Mouse (Mus musculus): Measurements from ENCODE around the gene Nadsyn1. TPM values are rescaled to one million over a fixed set of nuclear protein-coding genes. Genes with fewer than 3 reads are reported as not detected.

The Nadsyn1 gene
- polyA plus RNA-seq, 1 experiment from 2014 or later: 7.1 TPM

DNA sequence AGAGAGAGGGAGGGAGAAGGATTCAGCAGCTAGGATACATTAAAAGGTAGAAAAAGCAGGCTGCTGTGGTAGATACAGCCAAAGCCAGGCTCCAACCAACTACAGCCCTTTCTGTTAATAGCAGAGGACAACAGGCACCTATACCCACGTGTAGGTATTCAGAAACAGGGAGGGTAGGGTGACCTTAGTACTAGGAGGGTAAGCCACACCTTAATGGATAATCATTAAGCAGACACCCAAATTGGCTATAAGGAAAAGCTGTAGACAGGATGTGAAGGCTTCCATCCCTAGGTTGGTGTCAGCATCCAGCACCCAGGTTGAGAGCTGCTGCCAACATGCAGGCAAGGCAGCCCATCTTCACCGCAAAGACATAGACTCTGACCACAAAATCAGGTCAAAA lies 1.4 kb downstream of the Nadsyn1 start:
- Histone ChIP-seq H3K36me3 (ENCODE audit: control insufficient read depth, insufficient read depth, low read length) (peaks cover 10% of the 10 kb centered on the region; the same call in 1 of the 2 replicates), H3K4me3 (replicated peaks; ENCODE audit: low read depth, low read length) (no peak overlapping the region), H3K9me3 (ENCODE audit: control insufficient read depth, low read length) (no peaks in the 10 kb centered on the region), H3K4me1 (ENCODE audit: control insufficient read depth, insufficient read depth, low read length) (peaks cover 12% of the 10 kb centered on the region), H3K27me3 (ENCODE audit: control insufficient read depth, insufficient read depth, low read length) (no peaks in the 10 kb centered on the region), H3K9ac (replicated peaks; ENCODE audit: low read length) (no peak overlapping the region), H3K4me2 (ENCODE audit: low read length) (no peak overlapping the region), H3K27ac (replicated peaks; ENCODE audit: low read depth, low read length) (no peak overlapping the region)
- no peak for ATAC-seq (ENCODE audit: low FRiP score, low TSS enrichment)
- 88% methylated on average over 2 of the region's 2 CpGs for WGBS
- no peak for DNase-seq

DNA sequence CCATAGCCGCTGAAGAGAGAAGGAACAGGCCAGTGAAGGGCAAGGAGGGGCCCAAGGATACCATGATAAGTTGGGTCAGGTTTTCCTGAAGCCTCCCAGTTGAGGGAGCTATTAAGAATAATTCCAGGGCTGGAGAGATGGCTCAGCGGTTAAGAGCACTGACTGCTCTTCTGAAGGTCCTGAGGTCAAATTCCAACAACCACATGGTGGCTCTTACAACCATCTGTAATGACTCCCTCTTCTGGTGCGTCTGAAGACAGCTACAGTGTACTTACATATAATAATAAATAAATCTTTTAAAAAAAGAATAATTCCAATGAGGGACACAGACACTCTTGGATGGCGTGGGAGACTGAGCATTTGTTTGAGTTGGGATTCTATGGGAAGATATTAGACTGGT lies 3.4 kb downstream of the Nadsyn1 start:
- Histone ChIP-seq H3K4me2 (ENCODE audit: low read length) (no peak overlapping the region), H3K27me3 (ENCODE audit: control insufficient read depth, insufficient read depth, low read length) (no peaks in the 10 kb centered on the region), H3K4me3 (replicated peaks; ENCODE audit: low read depth, low read length) (no peak overlapping the region), H3K4me1 (ENCODE audit: control insufficient read depth, insufficient read depth, low read length) (peaks cover 12% of the 10 kb centered on the region), H3K27ac (replicated peaks; ENCODE audit: low read depth, low read length) (no peak overlapping the region), H3K9me3 (ENCODE audit: control insufficient read depth, low read length) (no peaks in the 10 kb centered on the region), H3K9ac (replicated peaks; ENCODE audit: low read length) (no peak overlapping the region), H3K36me3 (ENCODE audit: control insufficient read depth, insufficient read depth, low read length) (peaks cover 28% of the 10 kb centered on the region)
- no peak for ATAC-seq (ENCODE audit: low FRiP score, low TSS enrichment)
- DNase-seq: no peak
- WGBS: 88% methylated on average over 4 of the region's 4 CpGs

DNA sequence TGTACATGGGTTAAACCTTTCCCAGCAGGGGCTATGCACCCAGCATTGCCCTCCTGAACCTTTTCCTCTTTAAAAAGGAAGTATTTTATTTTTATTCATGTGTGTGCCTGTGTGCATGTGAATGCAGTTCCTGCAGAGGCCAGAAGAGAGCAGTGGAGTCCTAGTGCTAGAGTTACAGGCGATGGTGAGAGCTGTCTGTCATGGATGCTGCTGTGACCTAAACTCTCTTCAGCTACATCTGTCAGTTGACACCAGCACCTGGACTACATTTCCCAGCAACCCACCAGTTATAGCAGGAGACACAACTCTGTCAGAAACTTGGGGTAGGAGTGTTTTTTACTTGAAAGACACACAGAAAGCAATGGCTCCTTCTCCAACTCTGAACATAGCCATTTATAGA lies 13.7 kb downstream of the Nadsyn1 start:
- peaks cover 70% of the 10 kb centered on the region for H3K36me3 ChIP-seq (ENCODE audit: control insufficient read depth, insufficient read depth, low read length)
- H3K27me3 ChIP-seq (ENCODE audit: control insufficient read depth, insufficient read depth, low read length): no peaks in the 10 kb centered on the region
- no peaks in the 10 kb centered on the region for H3K4me1 ChIP-seq (ENCODE audit: control insufficient read depth, insufficient read depth, low read length)
- DNase-seq (peak; percentile 13), ATAC-seq (ENCODE audit: low FRiP score, low TSS enrichment) (no peak)
- WGBS: 33% methylated on average over 1 of the region's 1 CpGs
- no peak overlapping the region for H3K4me3 ChIP-seq (replicated peaks; ENCODE audit: low read depth, low read length)
- no peak overlapping the region for H3K9ac ChIP-seq (replicated peaks; ENCODE audit: low read length)
- no peaks in the 10 kb centered on the region for H3K9me3 ChIP-seq (ENCODE audit: control insufficient read depth, low read length)
- H3K27ac ChIP-seq (replicated peaks; ENCODE audit: low read depth, low read length): no peak overlapping the region
- H3K4me2 ChIP-seq (ENCODE audit: low read length): no peak overlapping the region

DNA sequence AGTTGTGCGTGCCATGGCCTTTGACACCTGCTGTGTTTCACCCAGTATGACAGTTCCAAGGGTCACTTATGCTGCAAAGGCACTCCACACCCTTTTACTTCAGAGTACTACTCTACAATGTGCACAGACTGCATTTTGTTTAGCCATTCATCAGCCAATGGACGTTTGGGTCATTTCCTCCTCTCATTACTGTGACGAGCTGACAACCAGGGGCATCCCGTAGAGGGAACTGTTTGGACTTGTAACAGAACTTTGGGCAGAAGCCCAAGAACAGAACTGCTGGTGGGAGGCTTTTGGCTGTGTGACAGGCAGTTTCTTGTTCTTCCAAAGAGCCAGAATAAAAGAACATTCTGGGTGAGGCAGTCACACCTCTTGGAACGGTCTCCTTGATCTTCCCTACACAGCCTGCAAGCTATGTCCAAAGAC lies 17.4 kb downstream of the Nadsyn1 start:
- Histone ChIP-seq H3K9ac (replicated peaks; ENCODE audit: low read length) (no peak overlapping the region), H3K4me3 (replicated peaks; ENCODE audit: low read depth, low read length) (no peak overlapping the region), H3K27me3 (ENCODE audit: control insufficient read depth, insufficient read depth, low read length) (no peaks in the 10 kb centered on the region), H3K4me1 (ENCODE audit: control insufficient read depth, insufficient read depth, low read length) (no peaks in the 10 kb centered on the region), H3K27ac (replicated peaks; ENCODE audit: low read depth, low read length) (no peak overlapping the region), H3K9me3 (ENCODE audit: control insufficient read depth, low read length) (no peaks in the 10 kb centered on the region), H3K4me2 (ENCODE audit: low read length) (no peak overlapping the region), H3K36me3 (ENCODE audit: control insufficient read depth, insufficient read depth, low read length) (peaks cover 66% of the 10 kb centered on the region)
- DNase-seq: peak; percentile 4
- WGBS: 88% methylated on average over 5 of the region's 5 CpGs
- no peak for ATAC-seq (ENCODE audit: low FRiP score, low TSS enrichment)

DNA sequence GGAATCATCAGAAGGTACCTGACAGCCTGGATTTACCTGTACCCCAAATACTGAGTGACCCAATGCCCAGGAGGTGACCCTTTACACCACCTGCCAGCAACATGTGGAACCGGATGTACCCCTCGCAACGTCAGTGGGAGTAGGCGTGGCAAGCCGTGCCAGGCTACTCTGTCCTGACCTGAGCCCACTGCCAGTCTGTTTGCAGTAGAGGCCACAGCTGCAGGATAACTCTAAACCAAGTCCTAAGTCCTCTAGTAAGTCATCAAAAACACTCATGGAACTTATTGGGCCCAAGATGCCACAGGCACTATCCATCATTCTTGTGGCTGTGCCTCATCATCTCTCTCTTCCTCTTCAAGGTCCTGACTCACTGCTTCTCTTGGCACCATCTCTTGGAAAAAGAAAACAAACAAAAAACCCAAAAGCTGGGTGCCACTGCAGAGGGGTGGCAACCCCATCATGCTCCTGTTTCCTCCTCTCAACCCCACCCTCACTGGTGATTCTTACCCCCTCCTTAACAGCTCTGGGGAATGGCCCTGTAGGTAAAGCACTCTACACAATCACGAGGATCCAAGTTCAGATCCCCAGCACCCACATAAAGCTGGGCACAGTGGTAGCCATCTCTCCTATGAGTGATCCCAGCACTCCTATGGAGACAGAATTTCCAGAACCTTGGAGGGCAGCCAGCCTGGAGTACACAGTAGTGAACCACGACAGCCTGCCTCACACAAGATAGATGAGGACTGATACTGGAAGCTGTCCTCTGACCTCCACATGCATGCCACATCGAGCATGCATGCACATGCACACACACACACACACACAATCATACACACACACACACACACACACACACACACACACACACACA lies 21.2 kb downstream of the Nadsyn1 start:
- Histone ChIP-seq H3K9ac (replicated peaks; ENCODE audit: low read length) (no peak overlapping the region), H3K9me3 (ENCODE audit: control insufficient read depth, low read length) (no peaks in the 10 kb centered on the region), H3K36me3 (ENCODE audit: control insufficient read depth, insufficient read depth, low read length) (peaks cover 76% of the 10 kb centered on the region), H3K27me3 (ENCODE audit: control insufficient read depth, insufficient read depth, low read length) (no peaks in the 10 kb centered on the region), H3K4me1 (ENCODE audit: control insufficient read depth, insufficient read depth, low read length) (no peaks in the 10 kb centered on the region), H3K27ac (replicated peaks; ENCODE audit: low read depth, low read length) (no peak overlapping the region), H3K4me2 (ENCODE audit: low read length) (no peak overlapping the region), H3K4me3 (replicated peaks; ENCODE audit: low read depth, low read length) (no peak overlapping the region)
- 93% methylated on average over 8 of the region's 8 CpGs for WGBS
- no peak for ATAC-seq (ENCODE audit: low FRiP score, low TSS enrichment)
- DNase-seq: no peak

DNA sequence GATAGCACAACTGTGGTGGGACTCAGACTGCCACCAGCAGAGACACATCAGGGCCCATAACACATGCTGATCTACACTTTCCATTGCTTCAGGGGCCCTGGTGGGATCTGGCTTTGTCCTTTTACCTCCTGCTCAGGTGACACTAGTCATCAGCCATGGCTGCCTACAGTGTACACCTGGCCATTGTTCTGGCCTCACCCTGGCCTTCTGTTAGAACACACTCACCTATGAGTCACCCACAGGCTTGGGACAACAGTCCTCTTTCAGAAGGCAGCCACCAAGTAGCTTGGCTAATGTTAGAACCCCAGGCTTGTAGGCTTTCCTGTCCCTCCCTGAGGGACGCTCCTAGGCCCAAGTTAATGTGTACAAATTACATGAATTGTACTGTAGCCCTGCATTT lies 21.9 kb downstream of the Nadsyn1 start:
- Histone ChIP-seq H3K9me3 (ENCODE audit: control insufficient read depth, low read length) (no peaks in the 10 kb centered on the region), H3K27ac (replicated peaks; ENCODE audit: low read depth, low read length) (no peak overlapping the region), H3K4me1 (ENCODE audit: control insufficient read depth, insufficient read depth, low read length) (no peaks in the 10 kb centered on the region), H3K9ac (replicated peaks; ENCODE audit: low read length) (no peak overlapping the region), H3K36me3 (ENCODE audit: control insufficient read depth, insufficient read depth, low read length) (peaks cover 80% of the 10 kb centered on the region), H3K4me3 (replicated peaks; ENCODE audit: low read depth, low read length) (no peak overlapping the region), H3K4me2 (ENCODE audit: low read length) (no peak overlapping the region), H3K27me3 (ENCODE audit: control insufficient read depth, insufficient read depth, low read length) (no peaks in the 10 kb centered on the region)
- 87% methylated on average over 1 of the region's 1 CpGs for WGBS
- no peak for ATAC-seq (ENCODE audit: low FRiP score, low TSS enrichment)
- no peak for DNase-seq

DNA sequence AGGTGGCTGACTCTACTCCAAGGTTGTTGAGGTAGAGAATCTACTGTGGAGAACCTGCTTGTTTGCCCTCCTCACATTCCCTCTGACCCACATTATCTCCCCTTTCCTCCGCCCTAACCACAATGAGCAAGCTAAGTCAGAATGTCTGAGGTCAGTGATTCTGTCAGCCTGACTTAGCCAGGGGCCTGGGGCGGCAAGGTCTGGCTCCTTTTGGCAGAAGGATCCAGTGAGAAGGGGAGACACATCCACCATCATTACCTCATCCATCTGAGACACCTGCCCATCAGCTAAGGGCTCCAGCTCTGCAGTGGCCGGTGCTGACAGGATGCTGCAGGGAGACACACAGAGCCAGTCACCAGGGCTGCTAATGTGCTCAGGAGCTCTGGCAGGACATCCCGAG lies 23.9 kb downstream of the Nadsyn1 start:
- H3K36me3 ChIP-seq (ENCODE audit: control insufficient read depth, insufficient read depth, low read length): peaks cover 74% of the 10 kb centered on the region
- H3K9ac ChIP-seq (replicated peaks; ENCODE audit: low read length): no peak overlapping the region
- H3K4me3 ChIP-seq (replicated peaks; ENCODE audit: low read depth, low read length): no peak overlapping the region
- H3K4me1 ChIP-seq (ENCODE audit: control insufficient read depth, insufficient read depth, low read length): no peaks in the 10 kb centered on the region
- DNase-seq (no peak), ATAC-seq (ENCODE audit: low FRiP score, low TSS enrichment) (no peak)
- H3K27me3 ChIP-seq (ENCODE audit: control insufficient read depth, insufficient read depth, low read length): no peaks in the 10 kb centered on the region
- no peaks in the 10 kb centered on the region for H3K9me3 ChIP-seq (ENCODE audit: control insufficient read depth, low read length)
- no peak overlapping the region for H3K4me2 ChIP-seq (ENCODE audit: low read length)
- WGBS: 94% methylated on average over 4 of the region's 4 CpGs
- no peak overlapping the region for H3K27ac ChIP-seq (replicated peaks; ENCODE audit: low read depth, low read length)

DNA sequence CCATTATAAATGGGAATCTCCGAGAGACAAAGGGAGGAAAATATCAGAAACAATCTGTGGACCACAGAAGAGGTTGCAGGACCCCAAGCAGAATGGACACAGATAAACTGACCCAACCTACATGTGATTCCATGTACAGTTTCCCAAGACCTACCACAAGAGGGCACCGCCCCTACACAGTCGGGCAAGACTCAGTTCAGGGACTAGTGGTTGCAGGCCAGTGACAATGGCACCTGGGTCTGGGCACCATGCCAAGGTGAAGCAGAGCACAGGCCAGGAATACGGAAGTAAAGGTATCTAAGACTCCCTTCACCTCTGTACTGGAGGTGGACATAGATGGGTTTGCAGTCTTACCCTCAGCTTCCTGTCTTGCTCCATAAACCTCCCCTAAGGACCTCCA lies 29.5 kb downstream of the Nadsyn1 start:
- Histone ChIP-seq H3K9ac (replicated peaks; ENCODE audit: low read length) (no peak overlapping the region), H3K4me1 (ENCODE audit: control insufficient read depth, insufficient read depth, low read length) (no peaks in the 10 kb centered on the region), H3K4me3 (replicated peaks; ENCODE audit: low read depth, low read length) (no peak overlapping the region), H3K27ac (replicated peaks; ENCODE audit: low read depth, low read length) (no peak overlapping the region), H3K4me2 (ENCODE audit: low read length) (no peak overlapping the region), H3K36me3 (ENCODE audit: control insufficient read depth, insufficient read depth, low read length) (peaks cover 30% of the 10 kb centered on the region), H3K9me3 (ENCODE audit: control insufficient read depth, low read length) (no peaks in the 10 kb centered on the region), H3K27me3 (ENCODE audit: control insufficient read depth, insufficient read depth, low read length) (no peaks in the 10 kb centered on the region)
- no peak for ATAC-seq (ENCODE audit: low FRiP score, low TSS enrichment)
- peak; percentile 31 for DNase-seq
- WGBS: 62% methylated on average over 4 of the region's 4 CpGs

DNA sequence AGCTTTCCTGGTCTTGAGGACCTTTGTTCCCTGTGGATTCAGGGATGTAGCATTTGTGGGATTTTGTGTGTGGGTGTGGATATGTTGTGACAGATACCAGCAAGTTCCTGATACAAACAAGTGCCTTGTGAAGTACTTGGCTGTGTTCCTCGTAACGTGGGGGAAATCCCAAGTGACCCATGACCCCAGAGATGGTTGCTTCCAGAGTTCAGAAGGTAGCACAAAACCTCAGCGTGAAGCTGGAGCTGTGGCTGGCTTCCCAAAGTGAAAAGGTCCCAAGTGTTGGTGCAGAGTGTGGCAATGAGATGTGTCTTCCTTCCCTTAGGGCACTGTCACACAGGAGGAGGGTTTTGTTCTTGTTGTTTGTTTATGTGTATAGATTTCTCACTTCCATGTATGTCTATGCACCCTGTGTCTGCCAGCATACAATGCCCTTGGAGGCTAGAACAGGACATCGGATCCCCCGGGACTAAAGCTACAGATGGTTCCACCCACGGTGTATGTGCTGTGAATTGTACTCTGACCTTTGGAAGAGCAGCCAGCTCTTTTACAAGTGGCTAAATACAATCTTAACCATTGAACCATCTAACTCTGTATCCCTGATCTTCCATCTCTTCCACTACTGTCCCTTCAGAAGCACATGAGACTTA lies 30.2 kb downstream of the Nadsyn1 start:
- no peak overlapping the region for H3K27ac ChIP-seq (replicated peaks; ENCODE audit: low read depth, low read length)
- WGBS: 83% methylated on average over 6 of the region's 6 CpGs

More for the DNA sequence above, 30.2 kb downstream of the Nadsyn1 start:
- no peaks in the 10 kb centered on the region for H3K4me1 ChIP-seq (ENCODE audit: control insufficient read depth, insufficient read depth, low read length)
- no peaks in the 10 kb centered on the region for H3K27me3 ChIP-seq (ENCODE audit: control insufficient read depth, insufficient read depth, low read length)
- DNase-seq (no peak), ATAC-seq (ENCODE audit: low FRiP score, low TSS enrichment) (no peak)
- peaks cover 25% of the 10 kb centered on the region for H3K36me3 ChIP-seq (ENCODE audit: control insufficient read depth, insufficient read depth, low read length)
- H3K4me2 ChIP-seq (ENCODE audit: low read length): no peak overlapping the region
- no peak overlapping the region for H3K9ac ChIP-seq (replicated peaks; ENCODE audit: low read length)
- H3K4me3 ChIP-seq (replicated peaks; ENCODE audit: low read depth, low read length): no peak overlapping the region
- H3K9me3 ChIP-seq (ENCODE audit: control insufficient read depth, low read length): no peaks in the 10 kb centered on the region
